22 mouse cellular contexts compared by ENCODE assay signal in genomic region chr3:106785130-106785529, GRCm38 (mm10). TPM values are rescaled to one million over a fixed set of nuclear protein-coding genes. Genes with fewer than 3 reads are reported as not detected.
DNase-seq lines count a peak whose midpoint lies in the region; ATAC-seq and TF ChIP-seq lines count a peak whose summit lies in the region.
"Had no signal": no experiment of that assay in that cellular context is flagged by ENCODE, and none has a peak within 500 bp of the region (broad histone marks: within the 10 kb centered on the region; RNA-seq: fewer than 3 reads in every experiment).

No protein-coding gene starts in this region.

- ATAC-seq in activated CD4-positive, CD25-positive, alpha-beta regulatory T cell, adult 4 months: peak; percentile 62
- ATAC-seq in monocyte, adult 5-6 weeks (replicated peaks; ENCODE audit: insufficient number of reproducible peaks, low FRiP score, low TSS enrichment, poor library complexity, severe bottlenecking): peak; percentile 52
- ATAC-seq: intestine, embryonic 15.5 days had no signal

- no peak overlapping the region for H3K4me3 ChIP-seq in thymus, adult 2 months (ENCODE audit: control insufficient read depth, insufficient read depth, low read length)
- H3K4me3 ChIP-seq in limb, embryonic 10.5 days: no peak overlapping the region
- H3K4me3 ChIP-seq: embryonic facial prominence, embryonic 13.5 days; forebrain, embryonic 12.5 days; intestine, embryonic 15.5 days; limb, embryonic 12.5 days; neural tube, embryonic 13.5 days; stomach, embryonic 15.5 days had no signal

- H3K4me1 ChIP-seq in thymus, adult 2 months (replicated peaks; ENCODE audit: control insufficient read depth, insufficient read depth, low read length): no peaks in the 10 kb centered on the region
- H3K4me1 ChIP-seq in limb, embryonic 10.5 days: no peaks in the 10 kb centered on the region
- H3K4me1 ChIP-seq: embryonic facial prominence, embryonic 13.5 days; forebrain, embryonic 12.5 days; intestine, embryonic 15.5 days; limb, embryonic 12.5 days; neural tube, embryonic 13.5 days; stomach, embryonic 15.5 days had no signal

- peak; percentile 19 for DNase-seq in thymus, adult 2 months
- no peak for DNase-seq in thymus, postnatal 10 days (ENCODE audit: low spot score in 2 of 2)
- no peak for DNase-seq in adrenal gland, adult 18-20 months (ENCODE audit: low spot score in 2 of 2)
- DNase-seq in testis, postnatal 10 days (ENCODE audit: low spot score): no peak
- DNase-seq in limb, embryonic 10.5 days (ENCODE audit: low spot score): no peak
- DNase-seq: cerebellum, postnatal 14 days; heart, postnatal 4 days; kidney, postnatal 25 days; layer of hippocampus, postnatal 36 days; lung, adult 2 months had no signal

- H3K27ac ChIP-seq in thymus, adult 2 months (ENCODE audit: control insufficient read depth, insufficient read depth, low read length): no peak overlapping the region
- H3K27ac ChIP-seq in limb, embryonic 10.5 days: no peak overlapping the region
- H3K27ac ChIP-seq: embryonic facial prominence, embryonic 13.5 days; forebrain, embryonic 12.5 days; intestine, embryonic 15.5 days; limb, embryonic 12.5 days; neural tube, embryonic 13.5 days; stomach, embryonic 15.5 days had no signal

- no peak for TF ChIP-seq POLR2A in thymus, adult 2 months (IDR thresholded peaks at IDR 0.05; ENCODE audit: control insufficient read depth, extremely low read depth, insufficient read depth, low read length, poor library complexity)

- no peaks in the 10 kb centered on the region for H3K9me3 ChIP-seq in limb, embryonic 10.5 days (replicated peaks)
- H3K9me3 ChIP-seq: embryonic facial prominence, embryonic 13.5 days; forebrain, embryonic 12.5 days; intestine, embryonic 15.5 days; neural tube, embryonic 13.5 days; stomach, embryonic 15.5 days had no signal

- H3K36me3 ChIP-seq in thymus, adult 2 months (ENCODE audit: control insufficient read depth, insufficient read depth, low read length): no peaks in the 10 kb centered on the region
- H3K36me3 ChIP-seq in limb, embryonic 10.5 days: no peaks in the 10 kb centered on the region
- H3K36me3 ChIP-seq: embryonic facial prominence, embryonic 13.5 days; forebrain, embryonic 12.5 days; intestine, embryonic 15.5 days; limb, embryonic 12.5 days; neural tube, embryonic 13.5 days; stomach, embryonic 15.5 days had no signal

- 12% methylated on average over 3 of the region's 3 CpGs for WGBS in thymus, adult 2 months
- WGBS in limb, embryonic 10.5 days: 82% methylated on average over 3 of the region's 3 CpGs

- TF ChIP-seq CTCF in thymus, adult 2 months (IDR thresholded peaks at IDR 0.05; ENCODE audit: borderline replicate concordance, control insufficient read depth, extremely low read depth, insufficient read depth, low read length, poor library complexity): no peak

- H3K27me3 ChIP-seq in thymus, adult 2 months (ENCODE audit: control insufficient read depth, insufficient read depth, low read length): no peaks in the 10 kb centered on the region
- no peaks in the 10 kb centered on the region for H3K27me3 ChIP-seq in limb, embryonic 10.5 days (ENCODE audit: low read depth, poor library complexity, severe bottlenecking)
- H3K27me3 ChIP-seq: embryonic facial prominence, embryonic 13.5 days; forebrain, embryonic 12.5 days; intestine, embryonic 15.5 days; limb, embryonic 12.5 days; neural tube, embryonic 13.5 days; stomach, embryonic 15.5 days had no signal

RNA-seq across cellular contexts. Expression of gene Cd53, which starts 4.8 kb away (rescaled TPM):
- polyA plus RNA-seq in thymus, adult 2 months (2012; rRNA removed): 65.0 and 76.9 TPM in 2 replicates
- 1,000 to 10,000 TPM; 1,191 to 1,241 TPM for polyA plus RNA-seq in activated CD4-positive, CD25-positive, alpha-beta regulatory T cell, adult 4 months (2017; shearing (Covaris generic))
- 802 to 1,218 TPM (median 1,102 TPM) in 3 replicates for total RNA-seq in monocyte, adult 5-6 weeks (2017)
- total RNA-seq in adrenal gland, adult 18-20 months (2021): 10 to 100 TPM in 1 of 2 experiments, 1 to 10 TPM in 1; 8.0 to 14.6 TPM
- polyA plus RNA-seq in limb, embryonic 10.5 days (2016; fragmentation: Nextera tagmentation; extraction: Ambion mirVana): 1.1 and 2.0 TPM in 2 replicates

RNA-seq across cellular contexts. Expression of gene Olfr266, which starts 41.0 kb away (rescaled TPM):
- polyA plus RNA-seq in thymus, adult 2 months (2012; rRNA removed): 0.09 TPM in 1 of 2 replicates, not detected in the other
- not detected for polyA plus RNA-seq in activated CD4-positive, CD25-positive, alpha-beta regulatory T cell, adult 4 months (2017; shearing (Covaris generic))
- total RNA-seq in monocyte, adult 5-6 weeks (2017): not detected in 3 replicates
- total RNA-seq in adrenal gland, adult 18-20 months (2021): not detected
- polyA plus RNA-seq in limb, embryonic 10.5 days (2016; fragmentation: Nextera tagmentation; extraction: Ambion mirVana): not detected in 2 replicates
- total RNA-seq: ES-E14; gastrocnemius, adult 18-20 months; heart, postnatal 4 days; layer of hippocampus, postnatal 36 days had no signal
- polyA plus RNA-seq: embryonic facial prominence, embryonic 13.5 days; forebrain, embryonic 12.5 days; heart, embryonic 11.5 days; intestine, embryonic 15.5 days; limb, embryonic 12.5 days; lung, adult 2 months; midbrain, embryonic 11.5 days; neural tube, embryonic 13.5 days; stomach, embryonic 15.5 days had no signal

Comparison
In these comparisons a context has a peak if more than half of its experiments do, and no peak if none do; other contexts are left out.
1. RNA of gene Cd53, which starts 4.8 kb away (polyA plus RNA-seq): 1,191 to 1,241 TPM in activated CD4-positive, CD25-positive, alpha-beta regulatory T cell, adult 4 months and 65.0 to 76.9 TPM in thymus, adult 2 months; 1.1 to 2.0 TPM in limb, embryonic 10.5 days; every median in the first group is over 10 times any median in the second.